Mouse (Mus musculus): Measurements from ENCODE around the gene Csnk1g1.

Csnk1g1 gene

DNA sequence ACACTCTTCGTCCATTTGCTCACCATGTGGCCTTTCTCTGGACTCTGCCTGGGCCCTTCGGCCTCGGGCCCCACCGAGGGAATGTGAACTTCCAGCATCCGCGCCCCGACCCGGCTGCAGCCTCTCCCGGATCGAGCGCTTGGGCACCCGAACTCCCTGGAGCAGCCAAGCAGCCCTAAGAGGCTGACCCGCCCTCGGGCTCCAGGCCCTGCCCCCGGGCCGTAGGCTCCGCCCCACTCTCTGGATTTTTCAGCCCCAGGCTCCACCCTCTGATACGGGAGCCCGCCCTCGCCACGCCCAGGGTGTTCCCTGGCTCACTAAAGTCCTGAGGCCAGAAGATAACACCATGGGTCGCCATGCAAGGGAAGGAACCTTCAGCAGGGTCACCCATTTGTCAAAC lies 160.9 kb downstream of the Csnk1g1 start, which contains the start of gene Snx22:
TSS of gene Snx22 (minus strand) at position 137 of the 400 bp plus-strand sequence.
- DNase-seq (ENCODE audit: low read depth), result no peak

DNA sequence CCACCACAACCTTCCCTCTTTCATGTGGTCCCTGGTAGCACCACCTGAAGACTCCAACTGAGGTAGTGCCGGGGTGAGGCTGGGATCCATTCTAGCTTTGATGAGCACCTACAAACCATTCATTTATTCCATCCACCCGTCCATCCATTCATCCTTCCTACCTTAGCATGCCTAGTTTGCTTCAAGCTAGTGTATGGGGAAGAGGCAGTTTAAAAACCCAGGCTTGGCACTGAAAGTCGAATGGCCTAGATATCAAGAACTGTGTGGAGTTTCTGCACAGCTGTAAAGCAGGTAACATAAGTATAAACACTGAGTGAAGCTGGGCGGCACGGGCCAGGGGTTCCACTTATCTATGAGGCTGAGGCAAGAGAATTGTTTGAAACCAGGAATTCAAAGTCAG lies 161.4 kb downstream of the Csnk1g1 start:
- DNase-seq (ENCODE audit: low read depth), result no peak

DNA sequence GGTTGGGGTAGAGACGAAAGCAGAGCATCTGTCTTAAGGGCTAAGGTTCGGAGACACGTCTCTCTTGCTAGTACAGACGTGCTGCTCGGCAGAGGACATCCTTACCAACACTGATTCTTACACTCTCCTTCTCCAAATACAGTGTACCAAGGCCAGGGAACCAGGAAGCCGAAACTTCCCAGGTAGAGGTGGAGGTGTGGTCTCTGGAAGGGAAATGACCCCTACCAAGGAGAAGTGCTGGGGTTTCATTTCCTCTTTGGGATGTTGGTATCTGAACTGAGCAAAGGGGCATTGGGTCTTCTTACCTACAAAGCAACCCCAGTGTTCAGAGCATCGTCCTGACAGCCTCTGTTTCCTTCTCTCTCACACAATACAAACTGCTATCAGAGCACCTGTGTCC lies 164.0 kb downstream of the Csnk1g1 start:
- no peak for DNase-seq (ENCODE audit: low read depth)

DNA sequence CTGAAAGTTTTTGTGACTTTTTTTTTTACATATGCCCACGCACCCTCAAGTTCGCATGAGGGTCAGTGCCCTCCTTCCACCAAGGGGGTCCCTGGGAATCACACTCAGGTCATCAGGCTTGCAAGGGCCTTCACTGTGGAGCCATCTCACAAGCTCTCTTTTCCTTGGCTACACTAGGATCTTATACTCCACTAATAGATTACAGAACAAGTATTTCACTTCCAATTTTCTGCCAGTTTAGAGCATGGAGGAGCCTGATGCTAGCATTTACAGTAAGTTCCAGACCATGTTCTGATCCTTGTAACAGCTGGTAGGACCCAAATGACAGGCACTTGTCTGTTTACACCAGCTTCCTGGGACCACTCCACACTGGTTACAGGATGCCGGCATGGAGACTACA lies 169.3 kb downstream of the Csnk1g1 start:
- DNase-seq (ENCODE audit: low read depth), result no peak

DNA sequence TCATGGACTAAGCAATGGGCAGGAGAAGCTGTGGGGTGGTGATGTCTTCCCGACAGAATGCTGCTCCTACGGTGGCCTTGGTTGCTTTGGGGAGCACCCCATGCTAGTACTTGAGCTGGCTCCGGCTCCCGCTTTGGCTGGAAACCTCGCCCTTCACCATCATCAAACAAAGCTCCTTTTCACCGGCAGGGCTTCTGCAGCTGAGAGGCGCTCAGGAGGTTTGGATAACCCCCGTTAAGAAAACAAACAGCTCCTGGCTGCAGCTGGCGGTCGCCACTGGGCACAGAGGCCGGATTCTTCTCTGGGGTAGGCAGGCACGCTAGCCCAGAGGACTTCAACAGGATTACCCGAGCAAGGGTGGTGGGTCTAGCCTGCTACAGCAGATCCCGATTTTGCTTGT lies 169.8 kb downstream of the Csnk1g1 start:
- DNase-seq (ENCODE audit: low read depth), result peak; percentile 86

DNA sequence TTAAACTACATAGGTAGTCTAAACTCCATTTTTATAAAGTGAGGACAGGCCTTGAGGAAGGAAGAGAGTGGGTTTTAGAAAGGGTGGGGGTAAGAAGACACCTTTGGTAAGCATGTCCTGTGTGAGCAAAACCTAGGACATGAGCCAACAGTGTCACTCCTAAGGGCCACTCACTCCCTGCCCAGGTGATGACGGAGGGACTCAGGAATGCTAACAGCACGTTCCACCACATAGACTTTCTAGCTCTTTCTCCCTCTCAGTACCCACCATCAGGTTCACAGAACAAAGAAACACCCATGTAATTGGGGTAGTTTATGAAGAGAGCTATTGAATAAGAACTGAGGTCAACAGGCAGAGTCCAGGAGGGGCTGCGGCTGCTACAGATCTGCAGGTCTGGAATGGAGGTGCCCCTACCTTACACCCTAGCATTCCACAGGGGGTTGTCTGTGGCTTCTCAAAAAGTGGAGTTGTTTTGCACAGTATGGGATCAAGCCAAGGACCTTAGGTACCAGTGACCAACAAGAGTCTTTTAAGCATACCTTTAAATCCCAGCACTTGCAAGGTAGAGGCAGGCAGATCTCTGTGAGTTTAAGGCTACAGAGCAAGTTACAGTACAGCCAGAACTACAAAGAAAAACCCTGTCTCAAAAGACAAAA lies 172.2 kb downstream of the Csnk1g1 start:
- DNase-seq (ENCODE audit: low read depth), result no peak

DNA sequence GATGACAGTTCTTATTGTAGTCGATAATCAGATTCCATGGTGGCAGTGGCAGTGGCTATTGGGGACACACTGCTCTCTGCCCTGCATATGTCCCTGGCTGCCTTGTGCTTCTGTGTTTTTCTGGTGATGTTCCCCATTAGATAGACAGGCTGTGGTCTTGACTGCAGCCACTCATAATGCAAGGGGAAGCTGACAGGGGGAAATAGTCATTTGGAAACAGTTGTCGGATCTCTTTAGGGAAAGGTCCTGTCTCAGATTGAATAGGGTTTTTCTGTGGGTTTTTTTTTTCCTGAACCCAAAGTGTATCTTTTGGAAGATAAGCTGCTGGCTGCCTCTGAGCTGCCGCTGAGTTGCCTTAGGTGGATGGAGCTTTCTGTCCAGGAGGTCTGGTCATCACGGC lies 173.3 kb downstream of the Csnk1g1 start:
- DNase-seq (ENCODE audit: low read depth), result no peak

DNA sequence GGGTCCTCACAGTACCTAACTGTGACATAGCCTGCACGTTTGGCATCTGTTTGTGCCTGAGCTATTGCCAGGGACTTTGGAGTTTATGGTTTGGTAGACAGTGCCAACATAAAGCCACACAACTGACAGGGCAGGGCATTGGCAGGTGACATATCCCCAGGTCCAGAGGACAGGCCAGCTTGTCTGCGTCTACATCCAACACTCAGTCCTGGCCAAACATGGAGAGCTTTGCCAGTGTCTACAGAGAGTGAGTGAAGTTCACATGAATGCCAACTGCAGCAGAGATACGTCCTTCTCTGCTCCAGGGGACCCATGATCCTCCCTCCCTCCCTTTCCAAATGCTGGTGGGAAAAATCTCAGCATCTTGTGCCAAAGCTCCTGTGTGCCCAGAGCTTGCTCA lies 175.4 kb downstream of the Csnk1g1 start:
- no peak for DNase-seq (ENCODE audit: low read depth)

DNA sequence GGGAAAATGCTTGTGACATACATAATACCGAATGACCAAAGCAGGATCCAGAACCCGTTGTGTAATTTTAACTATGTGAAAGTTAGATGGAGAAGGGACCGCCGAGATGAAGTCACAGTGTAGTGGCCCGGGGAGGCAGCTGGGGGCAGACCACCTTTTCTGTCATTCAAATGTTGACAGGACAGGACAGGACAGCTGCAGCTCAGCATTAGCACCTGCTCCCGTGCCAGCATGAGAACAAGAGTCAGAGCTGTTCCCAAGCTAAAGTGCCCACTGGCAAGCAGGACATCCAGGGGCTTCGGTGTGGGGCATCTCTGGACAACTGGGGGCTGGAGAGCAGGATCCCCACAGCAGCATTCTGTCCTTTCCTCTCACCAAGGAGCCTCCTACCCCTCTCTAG lies 178.3 kb downstream of the Csnk1g1 start:
- DNase-seq (ENCODE audit: low read depth), result no peak

DNA sequence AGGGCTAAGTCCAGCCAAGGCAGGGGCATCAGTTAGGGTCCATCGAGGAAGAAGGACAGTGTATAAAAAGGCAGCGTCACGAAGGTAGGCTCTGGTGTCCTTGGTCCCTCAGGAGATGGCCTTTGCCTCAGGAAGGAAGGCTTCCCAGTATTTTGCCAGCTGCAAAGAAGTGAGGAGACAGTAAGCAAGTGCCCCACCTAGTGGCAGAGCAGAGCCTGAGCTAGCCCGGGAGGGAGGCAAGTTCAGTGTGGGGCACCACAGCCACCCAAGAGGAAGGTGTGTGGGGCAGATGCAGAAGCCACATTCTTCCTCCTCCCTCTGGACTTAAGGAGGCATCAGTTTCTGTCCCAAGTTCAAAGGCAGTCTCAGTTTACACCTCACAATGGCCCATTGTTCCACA lies 179.7 kb downstream of the Csnk1g1 start:
- no peak for DNase-seq (ENCODE audit: low read depth)

DNA sequence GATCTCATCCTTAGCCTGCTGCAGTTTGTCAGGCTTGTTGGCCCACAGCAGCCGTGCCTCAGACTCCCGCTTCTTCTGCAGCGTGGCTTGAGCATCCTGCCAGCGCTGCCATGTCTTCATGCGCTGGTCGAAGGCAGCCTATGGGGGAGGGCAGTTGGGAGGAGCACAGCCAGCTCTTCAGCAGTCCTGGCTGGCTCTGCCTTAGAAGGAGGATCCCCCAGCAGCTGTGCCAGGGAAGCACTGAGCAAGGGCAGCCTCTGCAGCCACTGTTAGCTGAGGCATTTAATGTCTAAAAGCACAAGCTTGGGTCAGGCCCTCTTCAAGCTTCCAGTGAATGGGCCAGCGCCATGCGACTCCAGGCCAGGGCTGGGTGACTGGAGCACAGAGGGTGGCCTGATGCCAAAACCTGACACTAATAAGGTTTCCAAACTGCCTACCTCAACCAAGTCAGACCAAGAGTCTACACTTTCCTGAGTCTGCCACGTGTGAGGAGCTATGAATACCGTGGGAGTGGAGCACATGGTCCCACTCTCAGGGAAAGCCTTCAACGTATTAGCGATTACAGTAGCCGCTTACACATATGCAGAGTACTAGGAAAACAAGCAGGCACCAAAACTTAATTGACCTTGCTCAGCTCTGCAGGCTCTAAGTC lies 182.0 kb downstream of the Csnk1g1 start:
- DNase-seq (ENCODE audit: low read depth), result no peak

DNA sequence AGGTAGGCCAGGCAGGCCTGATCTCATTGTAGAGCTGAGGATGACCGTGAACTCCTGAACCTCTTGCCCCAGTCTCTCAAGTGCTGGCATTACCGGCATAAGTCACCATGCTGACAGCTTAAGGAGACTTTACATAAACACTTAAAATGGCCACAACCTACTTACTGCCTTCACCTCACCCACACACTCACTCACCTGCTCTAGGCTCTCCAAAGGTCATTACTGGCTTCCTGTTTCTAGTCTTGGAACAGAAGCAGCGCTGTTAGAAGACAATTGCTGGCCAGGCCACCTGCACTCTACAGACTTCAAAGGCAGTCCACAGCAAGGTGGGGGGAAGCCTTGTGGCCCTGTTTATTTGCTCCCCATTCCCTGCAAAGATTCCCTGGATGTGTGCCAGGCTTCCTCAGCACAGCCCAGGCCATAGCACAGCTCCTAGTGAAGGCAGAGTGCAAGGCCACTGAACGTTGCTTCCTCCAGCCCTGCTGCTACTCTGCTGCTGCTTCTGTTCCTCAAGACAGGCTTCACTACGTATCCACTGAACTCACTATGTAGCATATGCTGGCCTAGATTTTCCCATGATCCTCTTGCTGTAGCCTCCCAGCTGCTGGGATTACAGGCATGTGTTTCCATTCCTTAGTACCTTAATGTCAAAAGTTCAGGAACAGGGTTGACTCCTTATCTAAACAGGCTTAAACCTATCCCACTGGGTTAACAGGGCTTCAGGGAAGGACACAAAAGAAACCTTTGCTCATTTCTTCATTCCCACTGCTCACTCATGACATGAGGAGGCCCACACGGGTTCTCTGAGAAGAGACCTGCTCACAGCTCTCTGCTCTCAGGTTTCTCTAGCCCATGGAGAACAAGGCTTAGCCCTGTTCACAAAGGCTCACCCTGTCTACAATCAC lies 182.9 kb downstream of the Csnk1g1 start:
- no peak for DNase-seq (ENCODE audit: low read depth)

DNA sequence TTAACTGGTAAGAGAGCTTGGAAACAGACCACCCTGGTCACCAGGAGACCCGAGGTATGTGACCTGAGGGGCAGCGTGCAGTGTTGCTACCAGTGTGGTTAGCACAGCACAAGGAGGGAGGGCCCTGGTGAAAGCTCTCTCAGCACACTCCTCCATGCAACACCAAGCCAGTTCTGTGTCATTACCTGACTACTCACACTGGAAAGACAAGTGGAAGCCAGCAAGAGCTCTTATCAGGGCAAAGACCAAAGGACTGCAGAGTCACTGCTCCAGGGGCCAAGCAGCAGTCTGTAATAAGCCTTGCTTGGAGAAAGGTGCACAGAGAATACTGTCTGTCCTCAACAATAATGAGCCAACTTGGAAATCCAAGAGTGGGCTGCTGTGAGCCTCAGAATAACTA lies 183.9 kb downstream of the Csnk1g1 start:
- DNase-seq (ENCODE audit: low read depth), result no peak
